Mouse (Mus musculus): ENCODE data around the gene Mcm3ap. TPM values are rescaled to one million over a fixed set of nuclear protein-coding genes. Genes with fewer than 3 reads are reported as not detected.
A peak's percentile ranks its signal among the peaks of the same experiment; 100 is the strongest.

The Mcm3ap gene
- total RNA-seq, 4 experiments from 2014 or later = 49.6 to 54.6 (median 54.2) TPM

GRCm38 (mm10) chr10:76493527-76493926, 24.8 kb downstream of the Mcm3ap start:
- DNase-seq (ENCODE audit: low spot score in 2 of 2) = no peak

GRCm38 (mm10) chr10:76495501-76495900, 26.8 kb downstream of the Mcm3ap start:
- DNase-seq (ENCODE audit: low spot score in 2 of 2) = no peak

GRCm38 (mm10) chr10:76496366-76496765, 27.6 kb downstream of the Mcm3ap start:
- DNase-seq (ENCODE audit: low spot score in 2 of 2) = peak; percentile 17 to 19

- DNase-seq (ENCODE audit: low spot score in 2 of 2) = no peak
Measured at GRCm38 (mm10) chr10:76497522-76497921, 28.8 kb downstream of the Mcm3ap start.

- DNase-seq (ENCODE audit: low spot score in 2 of 2) = no peak
Measured at GRCm38 (mm10) chr10:76504271-76504943, 35.7 kb downstream of the Mcm3ap start.

GRCm38 (mm10) chr10:76505865-76506264, 37.1 kb downstream of the Mcm3ap start:
- DNase-seq (ENCODE audit: low spot score in 2 of 2) = no peak

GRCm38 (mm10) chr10:76512965-76513583, 44.3 kb downstream of the Mcm3ap start:
- DNase-seq (ENCODE audit: low spot score in 2 of 2) = peak; percentile 34 to 40

GRCm38 (mm10) chr10:76530922-76531321, 62.2 kb downstream of the Mcm3ap start:
- DNase-seq (ENCODE audit: low spot score in 2 of 2) = no peak

GRCm38 (mm10) chr10:76531375-76531774, 62.6 kb downstream of the Mcm3ap start, which contains the start of gene Lss:
Gene Lss, plus strand, starts transcription at chr10:76531588.
- DNase-seq (ENCODE audit: low spot score in 2 of 2) = peak; percentile 96

- DNase-seq (ENCODE audit: low spot score in 2 of 2) = no peak
Measured at GRCm38 (mm10) chr10:76531828-76532227, 63.1 kb downstream of the Mcm3ap start.

- DNase-seq (ENCODE audit: low spot score in 2 of 2) = no peak
Measured at GRCm38 (mm10) chr10:76535526-76535925, 66.8 kb downstream of the Mcm3ap start.

- no peak for DNase-seq (ENCODE audit: low spot score in 2 of 2)
Measured at GRCm38 (mm10) chr10:76537619-76538018, 68.9 kb downstream of the Mcm3ap start.

GRCm38 (mm10) chr10:76541336-76542085, 72.8 kb downstream of the Mcm3ap start:
- DNase-seq (ENCODE audit: low spot score in 2 of 2) = no peak

- DNase-seq (ENCODE audit: low spot score in 2 of 2) = no peak
Measured at GRCm38 (mm10) chr10:76542636-76543375, 74.1 kb downstream of the Mcm3ap start.

GRCm38 (mm10) chr10:76546566-76546965, 77.8 kb downstream of the Mcm3ap start:
- no peak for DNase-seq (ENCODE audit: low spot score in 2 of 2)

- DNase-seq (ENCODE audit: low spot score in 2 of 2) = no peak
Measured at GRCm38 (mm10) chr10:76548218-76548617, 79.5 kb downstream of the Mcm3ap start.

- DNase-seq (ENCODE audit: low spot score in 2 of 2) = no peak
Measured at GRCm38 (mm10) chr10:76550458-76550857, 81.7 kb downstream of the Mcm3ap start.

GRCm38 (mm10) chr10:76551556-76551955, 82.8 kb downstream of the Mcm3ap start:
- no peak for DNase-seq (ENCODE audit: low spot score in 2 of 2)

GRCm38 (mm10) chr10:76554061-76554460, 85.3 kb downstream of the Mcm3ap start:
- no peak for DNase-seq (ENCODE audit: low spot score in 2 of 2)

GRCm38 (mm10) chr10:76561972-76562371, 93.2 kb downstream of the Mcm3ap start, which contains the start of gene Spatc1l:
Gene Spatc1l, plus strand, starts transcription at chr10:76562272.
- no peak for DNase-seq (ENCODE audit: low spot score in 2 of 2)

All from layer of hippocampus, adult 8-10 months (tissue).